Mouse (Mus musculus) midbrain, embryonic 13.5 days (tissue): ENCODE results near the gene Mrap. TPM values are rescaled to one million over a fixed set of nuclear protein-coding genes. Genes with fewer than 3 reads are reported as not detected.

ENCODE experiments used
- ATAC-seq: fragments of 200-750 bp; cut with Nextera tagmentation; 2 replicates; pipeline ENCODE4 v1.8.0; 2017; ENCODE audit warnings: mild to moderate bottlenecking, moderate TSS enrichment, moderate library complexity
- H3K27ac ChIP-seq: fragments of 300-500 bp; sonication (generic); 2 replicates; pipeline ENCODE4 v1.5.1; 2015; ENCODE audit warnings: inconsistent platforms, mild to moderate bottlenecking, moderate library complexity
- H3K27me3 ChIP-seq: fragments of 300-500 bp; sonication (generic); 2 replicates; pipeline ENCODE4 v1.6.1; 2015; ENCODE audit warnings: mild to moderate bottlenecking, inconsistent platforms
- H3K36me3 ChIP-seq: fragments of 300-500 bp; sonication (generic); 2 replicates; pipeline ENCODE4 v1.6.1; 2015; ENCODE audit warnings: mild to moderate bottlenecking, inconsistent platforms
- H3K4me1 ChIP-seq: fragments of 300-500 bp; sonication (generic); replicated peaks from 2 replicates; pipeline ENCODE4 v1.6.1; 2015; ENCODE audit warnings: inconsistent platforms
- H3K4me2 ChIP-seq: fragments of 300-500 bp; sonication (generic); replicated peaks from 2 replicates; pipeline ENCODE4 v1.6.1; 2015; ENCODE audit warnings: moderate library complexity, mild to moderate bottlenecking, inconsistent platforms
- H3K4me3 ChIP-seq: fragments of 300-500 bp; sonication (generic); replicated peaks from 2 replicates; pipeline ENCODE4 v1.5.1; 2015; ENCODE audit warnings: mild to moderate bottlenecking, inconsistent platforms
- H3K9ac ChIP-seq: fragments of 300-500 bp; sonication (generic); replicated peaks from 2 replicates; pipeline ENCODE4 v1.6.1; 2015; ENCODE audit warnings: mild to moderate bottlenecking, inconsistent platforms
- H3K9me3 ChIP-seq: fragments of 300-500 bp; sonication (generic); 2 replicates; pipeline ENCODE4 v1.6.1; 2016; ENCODE audit warnings: mild to moderate bottlenecking, inconsistent platforms
- WGBS: fragments of 180-500 bp; shearing (Covaris S2); methylation state at CpG from one replicate; pipeline ENCODE4 v1.1.7; 2015; 5-methylcytosine and 5-hydroxymethylcytosine counted together
- polyA plus RNA-seq: library from polyadenylated mRNA; unstranded; fragments of >200 nt; fragmentation: Nextera tagmentation; extraction: Ambion mirVana; gene quantifications from 2 replicates; pipeline ENCODE4 v1.2.1, GENCODE M21; 2015

Gene Mrap
- polyA plus RNA-seq = not detected in 2 replicates

GRCm38 (mm10) chr16:90738092-90738956 is at the start of gene Mrap:
Gene Mrap (plus strand): TSS chr16:90738207.
- 91% methylated on average over 26 of the region's 26 CpGs for WGBS
- Histone ChIP-seq H3K36me3 (no peaks in the 10 kb centered on the region), H3K4me1 (peaks cover 12% of the 10 kb centered on the region), H3K4me3 (no peak within 1 kb of the TSS), H3K27ac (no peak within 1 kb of the TSS), H3K27me3 (no peaks in the 10 kb centered on the region), H3K9ac (no peak within 1 kb of the TSS), H3K9me3 (no peaks in the 10 kb centered on the region), H3K4me2 (no peak within 1 kb of the TSS)
- no peak for ATAC-seq

GRCm38 (mm10) chr16:90692704-90693385 is 45.2 kb upstream of the Mrap start:
- no peak overlapping the region for H3K4me2 ChIP-seq
- H3K27ac ChIP-seq = no peak overlapping the region
- H3K4me1 ChIP-seq = 0 out of 2 replicates have a peak, but pooled peaks cover 9% of the 10 kb centered on the region
- WGBS = 74% methylated on average over 15 of the region's 15 CpGs
- H3K9ac ChIP-seq = no peak overlapping the region
- H3K36me3 ChIP-seq = no peaks in the 10 kb centered on the region
- no peak overlapping the region for H3K4me3 ChIP-seq
- ATAC-seq = no peak
- H3K9me3 ChIP-seq = no peaks in the 10 kb centered on the region
- no peaks in the 10 kb centered on the region for H3K27me3 ChIP-seq

- Histone ChIP-seq H3K4me1 (0 out of 2 replicates have a peak, but pooled peaks cover 9% of the 10 kb centered on the region), H3K9me3 (no peaks in the 10 kb centered on the region), H3K27me3 (no peaks in the 10 kb centered on the region), H3K4me3 (no peak overlapping the region), H3K4me2 (no peak overlapping the region), H3K36me3 (no peaks in the 10 kb centered on the region), H3K9ac (no peak overlapping the region), H3K27ac (no peak overlapping the region)
- WGBS = 94% methylated on average over 5 of the region's 5 CpGs
- no peak for ATAC-seq
These were observed 44.4 kb upstream of the Mrap start for GRCm38 (mm10) chr16:90693625-90694024.

- Histone ChIP-seq H3K27ac (no peak overlapping the region), H3K4me3 (no peak overlapping the region), H3K4me1 (0 out of 2 replicates have a peak, but pooled peaks cover 9% of the 10 kb centered on the region), H3K36me3 (no peaks in the 10 kb centered on the region), H3K9ac (no peak overlapping the region), H3K9me3 (no peaks in the 10 kb centered on the region), H3K4me2 (no peak overlapping the region), H3K27me3 (no peaks in the 10 kb centered on the region)
- 66% methylated on average over 9 of the region's 9 CpGs for WGBS
- no peak for ATAC-seq
These were observed 43.3 kb upstream of the Mrap start for GRCm38 (mm10) chr16:90694719-90695118.

- no peaks in the 10 kb centered on the region for H3K9me3 ChIP-seq
- H3K27me3 ChIP-seq = no peaks in the 10 kb centered on the region
- no peak for ATAC-seq
- no peaks in the 10 kb centered on the region for H3K36me3 ChIP-seq
- no peak overlapping the region for H3K4me3 ChIP-seq
- no peak overlapping the region for H3K4me2 ChIP-seq
- no peak overlapping the region for H3K9ac ChIP-seq
- no peak overlapping the region for H3K27ac ChIP-seq
- WGBS = 85% methylated on average over 10 of the region's 10 CpGs
- 0 out of 2 replicates have a peak, but pooled peaks cover 9% of the 10 kb centered on the region for H3K4me1 ChIP-seq
These were observed 42.9 kb upstream of the Mrap start for GRCm38 (mm10) chr16:90695121-90695520.

GRCm38 (mm10) chr16:90696306-90696705 is 41.7 kb upstream of the Mrap start:
- Histone ChIP-seq H3K4me2 (no peak overlapping the region), H3K27ac (no peak overlapping the region), H3K27me3 (no peaks in the 10 kb centered on the region), H3K9me3 (no peaks in the 10 kb centered on the region), H3K9ac (no peak overlapping the region), H3K36me3 (no peaks in the 10 kb centered on the region), H3K4me1 (0 out of 2 replicates have a peak, but pooled peaks cover 9% of the 10 kb centered on the region), H3K4me3 (no peak overlapping the region)
- 61% methylated on average over 9 of the region's 9 CpGs for WGBS
- ATAC-seq = no peak

GRCm38 (mm10) chr16:90699390-90699789 is 38.6 kb upstream of the Mrap start:
- ATAC-seq = no peak
- Histone ChIP-seq H3K27ac (no peak overlapping the region), H3K9ac (no peak overlapping the region), H3K9me3 (no peaks in the 10 kb centered on the region), H3K27me3 (no peaks in the 10 kb centered on the region), H3K36me3 (no peaks in the 10 kb centered on the region), H3K4me1 (0 out of 2 replicates have a peak, but pooled peaks cover 4% of the 10 kb centered on the region), H3K4me2 (no peak overlapping the region), H3K4me3 (no peak overlapping the region)
- 87% methylated on average over 14 of the region's 14 CpGs for WGBS

- Histone ChIP-seq H3K27me3 (no peaks in the 10 kb centered on the region), H3K4me3 (no peak overlapping the region), H3K9me3 (no peaks in the 10 kb centered on the region), H3K4me2 (no peak overlapping the region), H3K36me3 (no peaks in the 10 kb centered on the region), H3K27ac (no peak overlapping the region), H3K4me1 (no peaks in the 10 kb centered on the region), H3K9ac (no peak overlapping the region)
- ATAC-seq = no peak
- WGBS = 92% methylated on average over 2 of the region's 2 CpGs
These were observed 36.5 kb upstream of the Mrap start for GRCm38 (mm10) chr16:90701541-90701940.

- Histone ChIP-seq H3K4me1 (peaks cover under 1% of the 10 kb centered on the region), H3K36me3 (no peaks in the 10 kb centered on the region), H3K9me3 (no peaks in the 10 kb centered on the region), H3K4me3 (no peak overlapping the region), H3K27ac (no peak overlapping the region), H3K27me3 (peaks cover 3% of the 10 kb centered on the region; the same call in 1 of the 2 replicates), H3K9ac (no peak overlapping the region), H3K4me2 (no peak overlapping the region)
- 34% methylated on average over 1 of the region's 1 CpGs for WGBS
- no peak for ATAC-seq
These were observed 34.4 kb upstream of the Mrap start for GRCm38 (mm10) chr16:90703646-90704045.

- Histone ChIP-seq H3K4me3 (no peak overlapping the region), H3K4me1 (peaks cover 7% of the 10 kb centered on the region), H3K27ac (no peak overlapping the region), H3K9ac (no peak overlapping the region), H3K27me3 (peaks cover 3% of the 10 kb centered on the region; the same call in 1 of the 2 replicates), H3K4me2 (no peak overlapping the region), H3K36me3 (no peaks in the 10 kb centered on the region), H3K9me3 (no peaks in the 10 kb centered on the region)
- ATAC-seq = no peak
- 88% methylated on average over 13 of the region's 13 CpGs for WGBS
These were observed 33.7 kb upstream of the Mrap start for GRCm38 (mm10) chr16:90704161-90704825.

- no peaks in the 10 kb centered on the region for H3K9me3 ChIP-seq
- H3K4me3 ChIP-seq = no peak overlapping the region
- no peak overlapping the region for H3K27ac ChIP-seq
- H3K4me1 ChIP-seq = peaks cover 26% of the 10 kb centered on the region
- peaks cover 7% of the 10 kb centered on the region; the same call in 1 of the 2 replicates for H3K27me3 ChIP-seq
- no peak overlapping the region for H3K9ac ChIP-seq
- no peak overlapping the region for H3K4me2 ChIP-seq
- no peaks in the 10 kb centered on the region for H3K36me3 ChIP-seq
- ATAC-seq = no peak
- WGBS = 62% methylated on average over 3 of the region's 3 CpGs
These were observed 31.7 kb upstream of the Mrap start for GRCm38 (mm10) chr16:90706279-90706678.
